Mouse (Mus musculus) retina, embryonic 14.5 days (tissue): ENCODE results near the gene Osbpl2.

Experiments
- DNase-seq: peaks from one replicate; pipeline ENCODE4 v3.0.0-alpha.2; 2015; ENCODE audit warnings: low spot score

The Osbpl2 gene

DNA sequence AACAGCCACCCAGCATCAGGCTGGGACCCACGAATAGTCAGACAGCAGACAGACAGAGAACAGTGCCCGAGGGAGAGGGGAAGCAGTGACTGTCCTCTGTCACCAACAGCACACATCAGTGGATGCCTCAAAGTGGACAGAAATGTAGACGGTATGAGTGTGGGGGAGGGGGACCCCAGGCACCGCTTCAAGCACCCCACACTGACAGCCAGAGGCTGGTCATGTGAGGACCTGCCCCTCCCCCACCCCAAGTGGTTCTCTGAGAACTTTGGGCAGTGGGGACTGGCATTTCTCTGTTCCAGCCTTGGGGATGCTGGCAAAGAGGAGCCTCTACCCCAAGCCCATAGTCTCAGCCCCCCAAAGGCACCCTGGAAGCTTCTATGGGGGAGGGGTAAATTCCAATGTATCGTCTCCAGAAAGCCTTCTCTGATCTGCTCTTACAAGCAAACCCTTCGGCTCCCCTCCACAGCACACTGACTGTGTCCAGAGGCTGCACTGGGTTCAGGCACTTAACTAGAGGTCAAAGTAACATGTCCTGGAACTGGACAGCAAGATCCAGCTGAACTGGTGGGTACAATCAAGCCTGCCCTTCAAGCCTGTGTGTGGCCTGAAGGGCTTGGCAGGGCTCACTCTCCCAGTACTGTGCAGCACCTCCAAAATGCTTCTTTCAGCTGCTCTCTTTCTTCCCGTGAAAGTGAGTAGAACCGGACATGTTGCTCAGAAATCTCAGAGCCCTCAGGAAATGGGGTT lies 13.5 kb upstream of the Osbpl2 start:
- no peak for DNase-seq

- DNase-seq, result peak; percentile 54
Measured at GRCm38 (mm10) chr2:180107081-180107480, 12.0 kb upstream of the Osbpl2 start.

DNA sequence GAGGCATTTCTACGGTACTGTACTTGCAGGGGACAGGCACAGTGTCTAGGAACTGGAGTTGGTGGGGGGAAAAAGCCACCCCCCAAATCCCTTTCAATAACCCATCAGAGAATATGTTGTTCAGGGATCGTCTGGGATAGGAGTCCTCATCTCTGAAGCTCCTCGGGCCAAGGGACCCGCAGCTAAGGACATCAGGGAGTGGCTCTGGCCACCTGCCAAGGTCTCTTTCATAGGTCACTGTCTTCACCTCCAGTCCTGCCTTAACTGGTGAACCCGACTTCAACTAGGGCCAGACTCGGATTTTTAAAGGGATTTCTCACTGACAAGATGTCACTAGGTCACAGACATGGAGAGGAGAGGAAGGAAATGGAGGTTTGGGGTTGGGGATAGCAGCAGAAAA lies 10.8 kb upstream of the Osbpl2 start:
- no peak for DNase-seq

DNA sequence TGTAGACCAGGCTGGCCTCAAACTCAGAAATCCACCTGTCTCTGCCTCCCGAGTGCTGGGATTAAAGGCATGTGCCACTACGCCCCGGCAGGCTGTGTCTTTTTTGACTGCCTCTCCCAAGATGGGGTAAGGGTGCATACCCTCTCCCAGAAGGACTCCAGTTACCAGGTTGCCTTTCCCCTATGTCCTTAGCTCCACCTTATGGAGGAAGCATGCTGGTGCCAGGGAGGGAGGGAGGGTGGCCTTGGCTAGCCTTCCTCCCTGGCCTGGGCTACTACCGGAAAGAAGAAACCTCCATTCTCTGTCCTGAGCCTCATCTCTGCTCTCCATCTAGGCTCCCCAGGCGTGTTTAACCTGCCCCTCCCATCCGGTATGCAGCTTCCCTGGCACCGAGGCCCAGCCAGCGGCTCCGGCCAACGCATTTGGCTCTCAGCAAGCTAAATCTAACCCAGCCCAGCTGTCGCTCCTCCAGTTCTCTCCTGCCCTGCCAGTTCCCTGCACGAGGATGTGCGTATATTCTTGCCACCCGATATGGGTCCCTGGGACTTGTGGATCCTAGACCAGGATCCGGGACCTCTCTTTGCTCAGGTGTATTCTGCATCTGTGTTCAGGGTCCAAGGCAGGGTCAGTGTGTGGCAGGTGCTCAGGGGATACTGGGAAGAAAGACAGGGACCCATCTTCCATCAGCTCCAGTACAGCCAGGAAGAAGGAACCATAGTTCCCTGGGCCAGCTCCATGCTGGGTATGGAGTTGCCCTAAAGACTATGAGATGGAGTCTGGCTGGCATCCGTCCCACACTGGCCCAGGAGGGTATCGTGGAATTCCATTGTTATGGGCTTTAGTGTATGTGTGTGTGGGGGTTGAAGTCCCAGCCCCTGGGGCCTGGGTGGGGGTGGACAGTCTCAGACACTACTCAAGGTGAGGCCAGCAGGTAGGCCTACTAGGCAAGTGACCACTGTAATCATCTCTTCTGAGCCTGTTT lies 4.9 kb upstream of the Osbpl2 start:
- no peak for DNase-seq

DNA sequence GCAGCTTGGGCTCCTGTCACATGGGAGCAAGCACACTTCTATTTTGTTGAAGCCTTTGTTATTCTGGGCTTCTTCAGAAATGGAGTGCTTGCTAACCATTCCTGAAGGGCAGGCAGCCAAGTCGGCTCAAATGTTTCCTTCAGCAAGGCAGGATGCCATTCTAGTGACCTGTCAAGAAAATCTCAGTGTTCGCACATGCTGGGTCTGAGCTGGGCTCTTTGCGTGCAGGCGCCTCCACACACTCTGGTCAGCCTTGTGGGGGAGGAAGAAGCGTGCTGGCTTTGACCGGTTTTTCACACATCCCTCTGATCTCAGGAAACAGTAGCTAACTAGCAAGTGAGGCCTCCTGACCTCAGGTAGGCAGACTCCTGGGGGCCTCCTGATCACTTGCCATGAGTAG lies 3.8 kb upstream of the Osbpl2 start:
- DNase-seq, result no peak

GRCm38 (mm10) chr2:180116081-180116493 lies 3.0 kb upstream of the Osbpl2 start:
- DNase-seq, result no peak

DNA sequence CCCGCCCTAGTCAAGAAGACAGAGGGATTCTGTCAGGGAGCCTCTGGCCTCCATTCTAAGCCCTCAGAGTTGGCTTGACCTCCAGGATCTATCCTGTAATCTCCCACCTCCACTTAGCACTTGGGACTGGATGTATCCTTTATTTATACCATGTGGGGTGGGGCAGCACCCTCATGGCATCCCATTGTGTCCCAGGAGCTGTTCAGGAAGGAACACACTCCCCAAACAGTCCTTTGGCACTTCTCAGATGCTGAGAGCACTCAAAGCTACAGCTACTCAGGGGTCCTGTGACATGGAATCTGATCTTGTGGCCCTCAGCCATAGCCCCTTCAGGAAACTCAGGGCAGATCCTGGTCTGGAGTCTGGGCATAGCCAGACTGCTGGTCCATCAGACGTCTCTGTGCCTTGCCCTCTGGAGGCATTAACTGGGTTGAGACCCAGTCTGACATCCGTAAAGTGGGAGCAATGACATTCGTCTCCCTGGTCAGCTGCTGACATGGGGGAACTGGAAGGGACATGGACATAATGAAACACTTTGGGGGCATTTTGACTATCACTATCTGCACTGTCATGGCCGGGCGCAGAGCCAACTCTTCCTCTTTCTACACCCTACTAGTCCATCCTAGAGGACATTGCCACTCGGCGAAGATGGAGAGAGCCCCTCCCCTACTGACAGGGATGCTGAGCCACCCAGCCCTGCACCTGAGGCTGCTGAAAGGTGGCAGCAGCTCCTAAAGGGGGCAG lies 2.2 kb upstream of the Osbpl2 start:
- DNase-seq, result no peak

DNA sequence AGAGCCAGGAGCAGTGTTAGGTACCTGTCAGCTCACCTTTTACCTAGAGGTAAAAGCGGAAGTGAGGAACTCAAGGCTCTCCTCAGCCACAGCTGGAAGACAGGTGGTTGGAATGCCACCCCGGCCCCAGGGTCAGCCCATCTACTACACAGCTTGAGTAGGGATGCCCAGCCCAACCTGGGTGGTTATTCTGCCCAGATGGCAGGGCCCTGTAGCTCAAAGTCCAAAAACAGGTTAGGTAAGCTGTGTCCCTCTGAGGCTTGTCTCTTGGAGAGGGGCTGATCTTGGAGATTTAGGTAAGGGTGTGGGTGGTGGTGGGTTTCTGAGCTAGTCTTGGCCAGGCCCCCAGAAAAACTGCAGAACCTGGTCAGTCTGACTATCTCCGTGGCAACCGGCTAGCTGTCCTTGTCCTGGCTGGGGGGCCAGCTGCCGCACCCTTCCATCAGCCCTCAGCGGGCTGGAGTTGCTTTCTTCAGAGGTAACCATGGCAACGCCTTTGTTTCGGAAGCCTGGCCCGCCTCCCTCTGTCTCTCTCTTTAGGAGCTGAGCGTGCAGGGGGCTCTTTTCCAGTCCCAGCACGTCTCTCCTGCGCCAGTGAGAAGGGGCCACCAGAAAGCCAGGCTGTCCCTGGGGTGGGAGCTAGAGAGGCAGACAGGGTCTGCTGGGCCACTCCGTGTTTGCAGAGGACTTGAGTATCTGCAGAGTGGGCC lies 1.5 kb upstream of the Osbpl2 start:
- peak; percentile 73 for DNase-seq

GRCm38 (mm10) chr2:180119439-180120291 lies 559 bp downstream of the Osbpl2 start:
- peak; percentile 51 for DNase-seq

DNA sequence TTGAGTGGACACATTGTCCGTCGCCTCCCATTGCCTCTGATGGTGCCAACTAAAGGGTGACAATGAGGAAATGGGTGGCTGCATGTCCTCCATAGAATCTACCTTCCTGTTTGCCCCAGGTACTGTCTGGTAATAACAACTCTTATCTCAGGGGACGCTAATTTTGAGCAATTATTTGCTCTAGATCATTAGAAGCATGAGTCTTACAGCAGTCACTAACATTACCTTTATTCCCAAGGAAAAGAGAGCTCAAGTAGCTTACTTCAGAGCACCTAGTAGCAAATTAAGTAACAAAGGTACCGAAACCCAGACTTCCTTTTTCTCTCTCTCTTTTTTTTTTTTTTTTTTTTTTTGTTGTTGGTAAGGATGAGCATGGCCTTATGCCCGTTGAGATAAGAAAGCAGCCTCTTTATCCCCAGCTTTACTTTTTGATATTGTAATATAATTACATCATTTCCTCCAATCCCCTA lies 1.2 kb downstream of the Osbpl2 start:
- DNase-seq, result no peak

GRCm38 (mm10) chr2:180124192-180124591 lies 5.1 kb downstream of the Osbpl2 start:
- DNase-seq, result no peak

DNA sequence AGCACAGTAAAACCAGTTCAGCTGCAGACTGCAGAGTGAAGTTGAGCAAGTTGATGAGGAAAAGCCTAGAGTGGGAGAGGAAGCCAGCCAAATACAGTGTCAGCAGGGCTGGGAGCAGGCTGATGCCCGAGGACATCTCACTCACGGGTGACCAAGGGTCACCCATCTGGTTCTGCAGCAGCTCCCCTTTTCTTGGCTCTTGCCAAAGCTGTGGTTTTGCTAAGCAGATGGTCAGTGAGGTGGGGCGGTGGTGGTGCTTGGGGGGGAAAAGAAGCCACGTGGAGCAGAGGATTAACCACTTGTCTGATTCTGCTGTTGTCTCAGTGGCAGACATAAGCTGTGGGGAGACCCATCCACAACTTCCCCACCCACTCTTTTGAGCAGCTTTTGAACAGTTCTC lies 7.1 kb downstream of the Osbpl2 start:
- peak; percentile 48 for DNase-seq

DNA sequence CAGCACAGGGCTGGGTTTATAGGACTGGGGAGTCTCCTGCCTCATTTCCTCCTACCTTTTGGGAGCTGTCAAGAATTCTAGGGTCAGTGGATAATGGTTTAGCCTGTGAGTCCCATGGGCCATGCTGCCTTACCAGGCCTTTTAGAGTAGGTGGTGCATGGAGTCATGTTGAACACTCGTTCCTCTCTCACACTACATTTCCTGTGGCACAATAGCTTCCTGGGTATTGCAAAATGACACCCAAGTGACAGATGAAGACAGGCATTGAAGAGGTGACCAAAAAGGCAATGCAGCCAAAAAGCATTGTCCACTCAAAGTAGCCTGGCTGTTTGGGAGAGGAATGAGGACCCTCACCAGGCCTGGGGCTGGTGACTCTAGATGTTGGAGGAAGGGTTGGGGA lies 8.6 kb downstream of the Osbpl2 start:
- no peak for DNase-seq

DNA sequence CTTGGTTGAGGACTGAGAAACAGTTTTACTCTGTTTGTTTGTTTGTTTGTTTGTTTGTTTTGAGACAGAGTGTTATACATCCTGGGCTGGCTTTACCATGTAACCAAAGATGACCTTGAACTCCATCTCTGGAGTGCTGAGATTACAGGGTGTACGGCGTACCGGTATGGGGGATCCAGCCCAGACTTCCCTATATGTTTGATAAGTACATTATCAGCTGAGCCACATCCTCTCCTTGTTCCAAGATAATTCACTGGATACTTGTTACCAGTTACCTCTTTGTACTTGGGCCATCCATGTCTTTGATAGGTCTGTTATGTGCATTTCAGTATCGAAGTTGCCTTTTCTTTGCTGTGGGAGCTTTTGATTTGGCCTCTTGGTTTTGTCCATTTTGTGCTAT lies 14.1 kb downstream of the Osbpl2 start:
- DNase-seq, result no peak

- DNase-seq, result no peak
Measured at GRCm38 (mm10) chr2:180133911-180134310, 14.8 kb downstream of the Osbpl2 start.

- DNase-seq, result no peak
Measured at GRCm38 (mm10) chr2:180135414-180135813, 16.3 kb downstream of the Osbpl2 start.

DNA sequence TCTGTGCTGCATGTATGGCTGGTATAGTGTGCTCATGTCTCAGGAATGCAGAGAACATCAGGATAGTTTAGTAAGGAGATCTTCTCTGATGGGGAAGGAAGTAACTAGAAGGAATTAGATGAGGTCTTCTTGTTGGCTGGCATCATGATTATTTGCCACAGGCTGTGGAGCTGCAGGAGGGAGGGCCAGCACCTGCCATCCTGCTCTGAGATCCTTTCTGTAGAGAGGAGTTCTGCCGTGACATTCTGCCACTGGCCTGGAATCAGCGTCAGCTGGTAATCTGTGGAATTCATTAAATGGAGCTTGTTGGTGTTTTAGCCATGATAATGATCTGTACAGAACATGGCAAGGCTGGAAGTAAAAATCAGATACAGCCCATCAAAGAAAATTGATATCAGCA lies 27.0 kb downstream of the Osbpl2 start:
- DNase-seq, result no peak

DNA sequence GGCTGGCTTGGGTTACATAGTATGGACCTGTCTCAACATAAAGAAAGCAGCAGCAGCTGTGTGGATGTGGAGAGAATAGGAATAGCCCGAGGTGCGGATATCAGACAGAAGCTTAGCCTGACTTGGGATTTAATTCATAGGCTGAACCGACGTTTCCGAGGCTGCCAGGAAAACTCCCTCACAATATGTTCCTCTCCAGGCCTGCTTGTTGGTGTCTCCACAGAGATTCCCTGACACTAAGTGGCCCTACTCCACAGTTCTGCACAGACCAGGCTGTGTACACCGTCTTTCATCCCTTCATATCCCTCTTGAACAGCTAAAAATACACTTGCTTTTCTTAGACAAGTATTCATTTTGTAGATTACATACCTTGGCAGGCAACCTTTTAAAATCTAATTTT lies 28.3 kb downstream of the Osbpl2 start:
- no peak for DNase-seq

DNA sequence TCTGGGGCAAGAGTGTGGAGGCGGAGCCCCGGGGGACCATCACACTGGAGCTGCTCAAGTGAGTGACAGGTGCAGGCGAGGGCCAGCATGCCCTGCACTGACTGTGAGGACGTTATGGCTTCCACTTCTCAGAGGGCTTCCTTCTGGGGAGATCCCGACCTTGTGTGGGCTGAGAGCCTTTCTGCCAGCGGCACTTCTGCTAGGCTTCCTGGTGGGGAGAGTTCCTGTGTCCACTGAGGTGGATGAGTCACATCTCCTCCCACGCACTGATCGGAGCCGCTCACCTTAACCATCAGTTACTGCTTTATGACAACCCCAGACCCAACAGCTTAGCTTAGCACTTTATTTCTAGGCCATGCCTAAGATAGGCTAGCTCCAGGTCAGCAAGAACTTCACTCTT lies 29.4 kb downstream of the Osbpl2 start:
- no peak for DNase-seq

DNA sequence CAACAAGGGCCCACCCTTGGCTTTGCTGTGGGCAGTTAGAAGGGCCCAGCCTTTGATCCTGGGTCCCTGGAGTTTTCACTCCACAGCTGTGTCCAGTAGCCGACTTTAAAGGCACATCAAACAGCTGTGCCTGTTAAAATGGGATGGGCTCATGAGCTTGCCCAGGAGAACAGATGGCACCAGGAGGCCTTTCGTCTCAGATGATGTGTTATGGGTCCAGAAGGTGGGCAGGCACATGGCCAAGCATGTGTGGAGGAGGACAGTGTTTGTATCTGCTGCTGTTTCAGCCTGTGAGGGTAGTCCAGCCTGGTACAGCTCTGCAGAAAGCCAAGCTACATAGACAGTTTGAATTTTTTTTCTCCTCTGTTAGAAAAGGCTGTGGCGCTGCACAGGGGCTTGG lies 35.7 kb downstream of the Osbpl2 start:
- no peak for DNase-seq

GRCm38 (mm10) chr2:180158627-180159026 lies 39.5 kb downstream of the Osbpl2 start:
- no peak for DNase-seq
